Mouse (Mus musculus): ENCODE data around the gene Olfr703. TPM values are rescaled to one million over a fixed set of nuclear protein-coding genes. Genes with fewer than 3 reads are reported as not detected.

Olfr703 gene
- not detected for total RNA-seq (2023)

GRCm38 (mm10) chr7:106843060-106843459, at the start of gene Olfr703:
TSS of gene Olfr703 (plus strand) at chr7:106843360.

DNA sequence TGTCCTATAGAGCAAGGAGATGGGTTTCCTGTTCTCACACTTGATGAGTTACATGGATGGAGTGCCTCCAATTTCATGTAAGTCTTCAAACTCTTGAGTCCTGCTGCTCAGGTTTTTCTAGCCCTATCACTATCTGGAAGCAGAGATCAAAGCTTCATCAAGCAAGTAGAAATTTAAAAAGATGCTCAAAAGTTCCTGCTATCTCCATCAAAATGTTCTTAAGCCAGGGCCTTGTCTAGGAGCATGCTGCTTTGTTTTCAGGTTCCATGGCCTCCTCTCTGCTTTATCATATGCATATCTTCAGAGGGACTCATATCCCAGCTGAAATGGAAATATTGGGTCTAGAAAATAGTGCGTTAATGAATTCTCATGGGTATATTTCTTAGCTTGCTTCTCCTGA, 34.4 kb upstream of the Olfr703 start, which contains the start of gene Olfr700:
Gene Olfr700 (minus strand): TSS at position 101 of the 400 bp plus-strand sequence.

GRCm38 (mm10) chr7:106813829-106814228, 29.3 kb upstream of the Olfr703 start, which contains the start of gene Olfr701:
TSS of gene Olfr701 (plus strand) at chr7:106814129.

GRCm38 (mm10) chr7:106833793-106834192, 9.4 kb upstream of the Olfr703 start, which contains the start of gene Olfr702:
TSS of gene Olfr702 (minus strand) at chr7:106833893.

GRCm38 (mm10) chr7:106862885-106863284, 19.7 kb downstream of the Olfr703 start, which contains the start of gene Olfr704:
TSS of gene Olfr704 (plus strand) at chr7:106863185.

GRCm38 (mm10) chr7:106876791-106877190, 33.6 kb downstream of the Olfr703 start, which contains the start of gene Olfr705:
TSS of gene Olfr705 (minus strand) at chr7:106876891.

GRCm38 (mm10) chr7:106888062-106888461, 44.9 kb downstream of the Olfr703 start, which contains the start of gene Olfr706:
TSS of gene Olfr706 (minus strand) at chr7:106888162.

Other genes with a start within 250 kb of the Olfr703 start
- gene Olfr693, start 162.8 kb upstream of the Olfr703 start, total RNA-seq (2023), result not detected
- gene Olfr694, start 151.5 kb upstream of the Olfr703 start, total RNA-seq (2023), result not detected
- not detected for gene Olfr695, start 127.0 kb upstream of the Olfr703 start, total RNA-seq (2023)
- not detected for gene Olfr697, start 100.9 kb upstream of the Olfr703 start, total RNA-seq (2023)
- not detected for gene Olfr698, start 88.0 kb upstream of the Olfr703 start, total RNA-seq (2023)
- not detected for gene Olfr699, start 50.2 kb upstream of the Olfr703 start, total RNA-seq (2023)
- not detected for gene Olfr700, start 34.5 kb upstream of the Olfr703 start, total RNA-seq (2023)
- gene Olfr701, start 29.2 kb upstream of the Olfr703 start, total RNA-seq (2023), result not detected
- not detected for gene Olfr702, start 9.5 kb upstream of the Olfr703 start, total RNA-seq (2023)
- not detected for gene Olfr704, start 19.8 kb downstream of the Olfr703 start, total RNA-seq (2023)
- gene Olfr705, start 33.5 kb downstream of the Olfr703 start, total RNA-seq (2023), result not detected
- gene Olfr706, start 44.8 kb downstream of the Olfr703 start, total RNA-seq (2023), result not detected
- not detected for gene Olfr707, start 57.9 kb downstream of the Olfr703 start, total RNA-seq (2023)
- not detected for gene Olfr1532-ps1, start 64.6 kb downstream of the Olfr703 start, total RNA-seq (2023)
- gene Olfr709-ps1, start 88.9 kb downstream of the Olfr703 start, total RNA-seq (2023), result 0.12 TPM
- gene Olfr710, start 105.0 kb downstream of the Olfr703 start, total RNA-seq (2023), result not detected
- not detected for gene Olfr6, start 120.6 kb downstream of the Olfr703 start, total RNA-seq (2023)
- gene Olfr711, start 132.1 kb downstream of the Olfr703 start, total RNA-seq (2023), result not detected
- not detected for gene Olfr2, start 162.7 kb downstream of the Olfr703 start, total RNA-seq (2023)
- gene Olfr713, start 187.8 kb downstream of the Olfr703 start, total RNA-seq (2023), result not detected
- gene Olfr714, start 227.6 kb downstream of the Olfr703 start, total RNA-seq (2023), result not detected
- gene Olfr17, start 249.9 kb downstream of the Olfr703 start, total RNA-seq (2023), result not detected